Mouse (Mus musculus) cerebellum, adult 2 months (tissue): Measurements from ENCODE around the gene Lce1a1.

Source experiments
- CTCF ChIP-seq: fragments of 200-500 bp; IDR thresholded peaks from 2 replicates; pipeline ENCODE4 v1.5.1; 2011; ENCODE audit warnings: low read depth, mild to moderate bottlenecking, control low read depth, low read length, moderate library complexity, borderline replicate concordance; ENCODE audit not compliant: insufficient read depth
- POLR2A ChIP-seq: fragments of 200-500 bp; IDR thresholded peaks from 2 replicates; pipeline ENCODE4 v1.6.1; 2011; ENCODE audit warnings: low read length, control low read depth, borderline replicate concordance; ENCODE audit not compliant: insufficient read depth

DNA sequence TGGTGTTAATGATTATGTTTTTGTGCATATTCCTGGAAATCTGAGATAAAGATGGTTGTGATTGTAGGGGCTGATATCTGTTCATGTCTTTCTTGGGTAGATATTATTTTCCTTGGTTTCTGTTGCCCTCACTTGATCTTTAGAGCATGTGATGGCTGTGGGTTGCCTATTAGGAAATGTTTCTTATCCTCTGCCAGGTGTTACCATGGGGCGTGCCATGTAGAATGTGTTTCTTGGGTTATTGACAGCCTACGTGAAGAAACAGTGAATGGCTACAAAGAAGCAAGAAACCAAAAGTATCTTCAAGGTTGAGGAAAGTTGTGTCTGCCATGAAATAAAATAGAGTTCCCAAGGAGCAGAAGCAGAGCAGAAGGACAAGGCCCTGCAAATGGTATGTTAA lies 49.7 kb downstream of the Lce1a1 start:
- TF ChIP-seq CTCF, result no peak
- TF ChIP-seq POLR2A, result no peak
